Mouse (Mus musculus) forebrain, postnatal 0 days (tissue): Measurements from ENCODE around the gene Hist1h2bf. TPM values are rescaled to one million over a fixed set of nuclear protein-coding genes. Genes with fewer than 3 reads are reported as not detected.

Experiments
- ATAC-seq: fragments of 200-750 bp; cut with Nextera tagmentation; 2 replicates; pipeline ENCODE4 v1.8.0; 2017; ENCODE audit warnings: mild to moderate bottlenecking, moderate library complexity
- DNase-seq: peaks from one replicate; pipeline ENCODE4 v3.0.0-alpha.2; 2015
- H3K27ac ChIP-seq: fragments of 300-500 bp; sonication (generic); 2 replicates; pipeline ENCODE4 v1.5.1; 2014; ENCODE audit warnings: low read depth, mild to moderate bottlenecking, antibody characterized with exemption, low read length, moderate library complexity, mixed read lengths
- H3K27me3 ChIP-seq: fragments of 300-500 bp; sonication (generic); 2 replicates; pipeline ENCODE4 v1.6.1; 2014; ENCODE audit warnings: mild to moderate bottlenecking, low read length, mixed read lengths; ENCODE audit not compliant: insufficient read depth
- H3K36me3 ChIP-seq: fragments of 300-500 bp; sonication (generic); 2 replicates; pipeline ENCODE4 v1.6.1; 2014; ENCODE audit warnings: mild to moderate bottlenecking, moderate library complexity; ENCODE audit not compliant: insufficient read depth
- H3K4me1 ChIP-seq: fragments of 300-500 bp; sonication (generic); 2 replicates; pipeline ENCODE4 v1.6.1; 2014; ENCODE audit warnings: antibody characterized with exemption; ENCODE audit not compliant: insufficient read depth
- H3K4me2 ChIP-seq: fragments of 300-500 bp; sonication (generic); 2 replicates; pipeline ENCODE4 v1.6.1; 2014; ENCODE audit warnings: low read depth, mild to moderate bottlenecking, moderate library complexity
- H3K4me3 ChIP-seq: fragments of 300-500 bp; sonication (generic); 2 replicates; pipeline ENCODE4 v1.5.1; 2014; ENCODE audit warnings: low read depth, low read length, mixed read lengths
- H3K9ac ChIP-seq: fragments of 300-500 bp; sonication (generic); 2 replicates; pipeline ENCODE4 v1.6.1; 2014; ENCODE audit warnings: mild to moderate bottlenecking
- H3K9me3 ChIP-seq: fragments of 300-500 bp; sonication (generic); 2 replicates; pipeline ENCODE4 v1.6.1; 2016; ENCODE audit warnings: low read length
- CTCF ChIP-seq: sonication (generic); IDR thresholded peaks from 2 replicates; pipeline ENCODE4 v1.5.1; 2016; ENCODE audit warnings: antibody characterized with exemption, control low read depth, low read depth
- WGBS: fragments of 180-500 bp; shearing (Covaris S2); extraction: QIAGEN DNeasy Blood & Tissue Kit; methylation state at CpG from one replicate; pipeline ENCODE4 v1.1.7; 2014; 5-methylcytosine and 5-hydroxymethylcytosine counted together
- microRNA-seq, 2 experiments: library from miRNA; unstranded; fragments of <30 nt; microRNA quantifications; one replicate each; pipeline ENCODE4; 2016
- polyA plus RNA-seq: library from polyadenylated mRNA; unstranded; fragments of >200 nt; fragmentation: Nextera tagmentation; extraction: Ambion mirVana; gene quantifications from 2 replicates; pipeline ENCODE4 v1.2.1, GENCODE M21; 2015
- total RNA-seq: library from RNA; depleted of rRNA; stranded (reverse); fragments of >200 nt; gene quantifications from 2 replicates; pipeline ENCODE4 v1.2.3, GENCODE M21; 2014; rRNA removed

Hist1h2bf gene
- total and polyA plus RNA-seq, 2 experiments from 2014 or later: 289 TPM; not detected in 1

GRCm38 (mm10) chr13:23529480-23530165 lies 44.4 kb downstream of the Hist1h2bf start:
- Histone ChIP-seq H3K9ac (peak overlapping the region; percentile 82), H3K4me1 (peaks cover 20% of the 10 kb centered on the region)
- 35% methylated on average over 2 of the region's 2 CpGs for WGBS

GRCm38 (mm10) chr13:23529005-23529404 lies 45.0 kb downstream of the Hist1h2bf start:
- H3K4me3 ChIP-seq: no peak overlapping the region
- 79% methylated on average over 5 of the region's 5 CpGs for WGBS
- H3K4me2 ChIP-seq: no peak overlapping the region
- no peaks in the 10 kb centered on the region for H3K9me3 ChIP-seq
- ATAC-seq (no peak), DNase-seq (no peak)
- peaks cover 17% of the 10 kb centered on the region for H3K4me1 ChIP-seq
- no peak overlapping the region for H3K9ac ChIP-seq
- no peaks in the 10 kb centered on the region for H3K27me3 ChIP-seq
- no peaks in the 10 kb centered on the region for H3K36me3 ChIP-seq
- no peak overlapping the region for H3K27ac ChIP-seq
- no peak for TF ChIP-seq CTCF

More at GRCm38 (mm10) chr13:23529480-23530165, 44.4 kb downstream of the Hist1h2bf start:
- H3K27me3 ChIP-seq: no peaks in the 10 kb centered on the region
- H3K36me3 ChIP-seq: no peaks in the 10 kb centered on the region
- peak overlapping the region; percentile 72 for H3K4me2 ChIP-seq
- no peak for DNase-seq
- peak overlapping the region; percentile 98 for H3K27ac ChIP-seq
- H3K4me3 ChIP-seq: peak overlapping the region; percentile 68
- H3K9me3 ChIP-seq: no peaks in the 10 kb centered on the region
- TF ChIP-seq CTCF: no peak
- no peak for ATAC-seq

GRCm38 (mm10) chr13:23526312-23526711 lies 47.7 kb downstream of the Hist1h2bf start:
- no peak for TF ChIP-seq CTCF
- peak overlapping the region; percentile 55 for H3K4me2 ChIP-seq
- no peaks in the 10 kb centered on the region for H3K27me3 ChIP-seq
- H3K9me3 ChIP-seq: no peaks in the 10 kb centered on the region
- H3K9ac ChIP-seq: peak overlapping the region; percentile 56
- peak; percentile 54 for ATAC-seq
- peak overlapping the region; percentile 71 for H3K27ac ChIP-seq
- peak; percentile 98 for DNase-seq
- no peaks in the 10 kb centered on the region for H3K4me1 ChIP-seq
- peak overlapping the region; percentile 50 for H3K4me3 ChIP-seq
- WGBS: under 1% methylated on average over 17 of the region's 17 CpGs
- no peaks in the 10 kb centered on the region for H3K36me3 ChIP-seq

- H3K9ac ChIP-seq: no peak overlapping the region
- no peaks in the 10 kb centered on the region for H3K9me3 ChIP-seq
- ATAC-seq (no peak), DNase-seq (no peak)
- peak overlapping the region; percentile 55 for H3K4me2 ChIP-seq
- TF ChIP-seq CTCF: no peak
- H3K27ac ChIP-seq: no peak overlapping the region
- H3K4me3 ChIP-seq: peak overlapping the region; percentile 50
- no peaks in the 10 kb centered on the region for H3K27me3 ChIP-seq
- H3K36me3 ChIP-seq: no peaks in the 10 kb centered on the region
- H3K4me1 ChIP-seq: no peaks in the 10 kb centered on the region
- WGBS: 2% methylated on average over 10 of the region's 10 CpGs
Observed at GRCm38 (mm10) chr13:23525901-23526300, 48.1 kb downstream of the Hist1h2bf start.

GRCm38 (mm10) chr13:23524654-23525053 lies 49.3 kb downstream of the Hist1h2bf start:
- Histone ChIP-seq H3K36me3 (no peaks in the 10 kb centered on the region), H3K27ac (no peak overlapping the region), H3K4me3 (no peak overlapping the region), H3K4me2 (no peak overlapping the region), H3K9me3 (no peaks in the 10 kb centered on the region), H3K9ac (no peak overlapping the region), H3K4me1 (no peaks in the 10 kb centered on the region), H3K27me3 (no peaks in the 10 kb centered on the region)
- peak; percentile 92 for TF ChIP-seq CTCF
- 9% methylated on average over 5 of the region's 5 CpGs for WGBS
- ATAC-seq (peak; percentile 44), DNase-seq (peak; percentile 86)

- H3K4me2 ChIP-seq: no peak overlapping the region
- H3K4me1 ChIP-seq: no peaks in the 10 kb centered on the region
- no peak overlapping the region for H3K9ac ChIP-seq
- TF ChIP-seq CTCF: no peak
- WGBS: 46% methylated on average over 5 of the region's 5 CpGs
- no peaks in the 10 kb centered on the region for H3K27me3 ChIP-seq
- no peak for DNase-seq
- H3K9me3 ChIP-seq: no peaks in the 10 kb centered on the region
- no peaks in the 10 kb centered on the region for H3K36me3 ChIP-seq
- no peak for ATAC-seq
- no peak overlapping the region for H3K27ac ChIP-seq
- no peak overlapping the region for H3K4me3 ChIP-seq
Observed at GRCm38 (mm10) chr13:23523976-23524375, 50.0 kb downstream of the Hist1h2bf start.

Small RNA genes within 50 kb of the gene (microRNA-seq; reads per million reads assigned to microRNA genes)
- gene Gm44297 (0 reads per million in 2 experiments), gene Gm44359 (0 reads per million in 2 experiments), gene Gm44394 (0 reads per million in 2 experiments)

Other genes with a start within 250 kb of the Hist1h2bf start
Only the 30 nearest of the 35 such genes appear.
- 6.5 and 8.2 TPM in 2 replicates for gene Abt1, start 150.3 kb downstream of the Hist1h2bf start, total RNA-seq
- gene Abt1, start 150.3 kb downstream of the Hist1h2bf start, polyA plus RNA-seq: 7.7 and 8.2 TPM in 2 replicates
- gene Btn1a1, start 108.3 kb downstream of the Hist1h2bf start, total RNA-seq: 0.08 and 0.33 TPM in 2 replicates
- gene Btn1a1, start 108.3 kb downstream of the Hist1h2bf start, polyA plus RNA-seq: 0.12 TPM in 1 of 2 replicates, not detected in the other
- gene Btn2a2, start 85.3 kb downstream of the Hist1h2bf start, total RNA-seq: not detected in 2 replicates
- 0.10 TPM in 1 of 2 replicates, not detected in the other for gene Btn2a2, start 85.3 kb downstream of the Hist1h2bf start, polyA plus RNA-seq
- 1,275 and 1,840 TPM in 2 replicates for gene Hist1h4h, start 43.1 kb downstream of the Hist1h2bf start, total RNA-seq
- 4.1 and 5.7 TPM in 2 replicates for gene Hist1h4h, start 43.1 kb downstream of the Hist1h2bf start, polyA plus RNA-seq
- gene Hist1h2af, start 40.3 kb downstream of the Hist1h2bf start, total RNA-seq: 135 and 227 TPM in 2 replicates
- not detected in 2 replicates for gene Hist1h2af, start 40.3 kb downstream of the Hist1h2bf start, polyA plus RNA-seq
- gene Hist1h3g, start 38.8 kb downstream of the Hist1h2bf start, total RNA-seq: 116 and 134 TPM in 2 replicates
- gene Hist1h3g, start 38.8 kb downstream of the Hist1h2bf start, polyA plus RNA-seq: 0.50 TPM in 1 of 2 replicates, not detected in the other
- gene Hist1h2bh, start 30.8 kb downstream of the Hist1h2bf start, total RNA-seq: 12.5 and 17.0 TPM in 2 replicates
- gene Hist1h2bh, start 30.8 kb downstream of the Hist1h2bf start, polyA plus RNA-seq: 0.17 TPM in 1 of 2 replicates, not detected in the other
- 116 and 119 TPM in 2 replicates for gene Hist1h3f, start 30.1 kb downstream of the Hist1h2bf start, total RNA-seq
- gene Hist1h3f, start 30.1 kb downstream of the Hist1h2bf start, polyA plus RNA-seq: 0.17 and 0.47 TPM in 2 replicates
- gene Hist1h4f, start 22.5 kb downstream of the Hist1h2bf start, total RNA-seq: 586 and 753 TPM in 2 replicates
- 0.70 TPM in 1 of 2 replicates, not detected in the other for gene Hist1h4f, start 22.5 kb downstream of the Hist1h2bf start, polyA plus RNA-seq
- gene Hist1h1d, start 20.9 kb downstream of the Hist1h2bf start, total RNA-seq: 48.5 and 66.7 TPM in 2 replicates
- gene Hist1h1d, start 20.9 kb downstream of the Hist1h2bf start, polyA plus RNA-seq: 0.12 and 0.18 TPM in 2 replicates
- 180 and 204 TPM in 2 replicates for gene Hist1h3e, start 11.8 kb downstream of the Hist1h2bf start, total RNA-seq
- 1.9 and 2.0 TPM in 2 replicates for gene Hist1h3e, start 11.8 kb downstream of the Hist1h2bf start, polyA plus RNA-seq
- 111 TPM in 2 replicates for gene Hist1h2ae, start 3.0 kb downstream of the Hist1h2bf start, total RNA-seq
- 12.5 and 23.0 TPM in 2 replicates for gene Hist1h2ae, start 3.0 kb downstream of the Hist1h2bf start, polyA plus RNA-seq
- gene Hist1h2bg, start 2.8 kb downstream of the Hist1h2bf start, total RNA-seq: 367 and 594 TPM in 2 replicates
- gene Hist1h2bg, start 2.8 kb downstream of the Hist1h2bf start, polyA plus RNA-seq: 3.0 and 3.6 TPM in 2 replicates
- gene Hist1h2ad, start 185 bp upstream of the Hist1h2bf start, total RNA-seq: 204 and 274 TPM in 2 replicates
- 0.78 TPM in 1 of 2 replicates, not detected in the other for gene Hist1h2ad, start 185 bp upstream of the Hist1h2bf start, polyA plus RNA-seq
- gene Hist1h3d, start 1.6 kb upstream of the Hist1h2bf start, total RNA-seq: 73.0 and 78.9 TPM in 2 replicates
- gene Hist1h3d, start 1.6 kb upstream of the Hist1h2bf start, polyA plus RNA-seq: 0.57 and 0.80 TPM in 2 replicates
- 258 and 695 TPM in 2 replicates for gene Hist1h4d, start 7.4 kb upstream of the Hist1h2bf start, total RNA-seq
- gene Hist1h4d, start 7.4 kb upstream of the Hist1h2bf start, polyA plus RNA-seq: 25.0 and 42.2 TPM in 2 replicates
- gene Hist1h2be, start 46.9 kb upstream of the Hist1h2bf start, total RNA-seq: 98.5 and 120 TPM in 2 replicates
- gene Hist1h2be, start 46.9 kb upstream of the Hist1h2bf start, polyA plus RNA-seq: 0.31 and 0.39 TPM in 2 replicates
- gene Hist1h1e, start 48.4 kb upstream of the Hist1h2bf start, total RNA-seq: 204 and 218 TPM in 2 replicates
- gene Hist1h1e, start 48.4 kb upstream of the Hist1h2bf start, polyA plus RNA-seq: 11.1 and 16.3 TPM in 2 replicates
- gene Hist1h2ac, start 109.8 kb upstream of the Hist1h2bf start, total RNA-seq: 40.9 and 44.8 TPM in 2 replicates
- gene Hist1h2ac, start 109.8 kb upstream of the Hist1h2bf start, polyA plus RNA-seq: 0.41 and 0.49 TPM in 2 replicates
- 93.7 and 124 TPM in 2 replicates for gene Hist1h2bc, start 110.0 kb upstream of the Hist1h2bf start, total RNA-seq
- 29.2 and 35.3 TPM in 2 replicates for gene Hist1h2bc, start 110.0 kb upstream of the Hist1h2bf start, polyA plus RNA-seq
- 1.3 TPM in 1 of 2 replicates, not detected in the other for gene Hist1h1t, start 121.6 kb upstream of the Hist1h2bf start, total RNA-seq
- not detected in 2 replicates for gene Hist1h1t, start 121.6 kb upstream of the Hist1h2bf start, polyA plus RNA-seq
- gene Hist1h4c, start 124.3 kb upstream of the Hist1h2bf start, total RNA-seq: 917 and 942 TPM in 2 replicates
- 2.3 and 5.0 TPM in 2 replicates for gene Hist1h4c, start 124.3 kb upstream of the Hist1h2bf start, polyA plus RNA-seq
- gene Hfe, start 136.7 kb upstream of the Hist1h2bf start, total RNA-seq: 2.5 and 3.6 TPM in 2 replicates
- gene Hfe, start 136.7 kb upstream of the Hist1h2bf start, polyA plus RNA-seq: 4.4 and 6.0 TPM in 2 replicates
- 475 and 498 TPM in 2 replicates for gene Hist1h1c, start 164.6 kb upstream of the Hist1h2bf start, total RNA-seq
- gene Hist1h1c, start 164.6 kb upstream of the Hist1h2bf start, polyA plus RNA-seq: 24.0 and 26.3 TPM in 2 replicates
- 294 and 301 TPM in 2 replicates for gene Hist1h3c, start 171.4 kb upstream of the Hist1h2bf start, total RNA-seq
- gene Hist1h3c, start 171.4 kb upstream of the Hist1h2bf start, polyA plus RNA-seq: 0.84 TPM in 1 of 2 replicates, not detected in the other
- gene Hist1h2bb, start 172.5 kb upstream of the Hist1h2bf start, total RNA-seq: 647 and 680 TPM in 2 replicates
- not detected in 2 replicates for gene Hist1h2bb, start 172.5 kb upstream of the Hist1h2bf start, polyA plus RNA-seq
- 305 and 340 TPM in 2 replicates for gene Hist1h2ab, start 176.9 kb upstream of the Hist1h2bf start, total RNA-seq
- gene Hist1h2ab, start 176.9 kb upstream of the Hist1h2bf start, polyA plus RNA-seq: 4.4 and 6.7 TPM in 2 replicates
- 229 and 254 TPM in 2 replicates for gene Hist1h3b, start 178.1 kb upstream of the Hist1h2bf start, total RNA-seq
- gene Hist1h3b, start 178.1 kb upstream of the Hist1h2bf start, polyA plus RNA-seq: 0.25 and 0.67 TPM in 2 replicates
- gene Hist1h4b, start 182.8 kb upstream of the Hist1h2bf start, total RNA-seq: 184 and 254 TPM in 2 replicates
- 1.8 and 3.0 TPM in 2 replicates for gene Hist1h4b, start 182.8 kb upstream of the Hist1h2bf start, polyA plus RNA-seq
- gene Hist1h4a, start 187.0 kb upstream of the Hist1h2bf start, total RNA-seq: 303 and 421 TPM in 2 replicates
- 0.64 TPM in 1 of 2 replicates, not detected in the other for gene Hist1h4a, start 187.0 kb upstream of the Hist1h2bf start, polyA plus RNA-seq